Mouse (Mus musculus) hindbrain, embryonic 10.5 days (tissue): ENCODE measurements around the gene Rln3. TPM values are rescaled to one million over a fixed set of nuclear protein-coding genes. Genes with fewer than 3 reads are reported as not detected.

Experiments
- DNase-seq: peaks from one replicate; pipeline ENCODE4 v3.0.0-alpha.2; 2017; ENCODE audit warnings: low spot score
- H3K27ac ChIP-seq: fragments of 300-500 bp; sonication (generic); 2 replicates; pipeline ENCODE4 v1.5.1; 2016; ENCODE audit warnings: mild to moderate bottlenecking, moderate library complexity
- H3K27me3 ChIP-seq: fragments of 300-500 bp; sonication (generic); 2 replicates; pipeline ENCODE4 v1.6.1; 2016; ENCODE audit warnings: mild to moderate bottlenecking; ENCODE audit not compliant: poor library complexity, insufficient read depth, severe bottlenecking
- H3K36me3 ChIP-seq: fragments of 300-500 bp; sonication (generic); 2 replicates; pipeline ENCODE4 v1.6.1; 2016; ENCODE audit warnings: mild to moderate bottlenecking, moderate library complexity
- H3K4me1 ChIP-seq: fragments of 300-500 bp; sonication (generic); replicated peaks from 2 replicates; pipeline ENCODE4 v1.6.1; 2016; ENCODE audit warnings: mild to moderate bottlenecking
- H3K4me3 ChIP-seq: fragments of 300-500 bp; sonication (generic); 2 replicates; pipeline ENCODE4 v1.5.1; 2016; ENCODE audit warnings: mild to moderate bottlenecking, moderate library complexity
- H3K9me3 ChIP-seq: fragments of 300-500 bp; sonication (generic); 2 replicates; pipeline ENCODE4 v1.6.1; 2016; ENCODE audit warnings: mild to moderate bottlenecking, moderate library complexity
- WGBS: fragments of 180-500 bp; shearing (Covaris S2); methylation state at CpG from one replicate; pipeline ENCODE4 v1.1.7; 2016; 5-methylcytosine and 5-hydroxymethylcytosine counted together
- polyA plus RNA-seq: library from polyadenylated mRNA; unstranded; fragments of >200 nt; fragmentation: Nextera tagmentation; extraction: Ambion mirVana; gene quantifications from 2 replicates; pipeline ENCODE4 v1.2.1, GENCODE M21; 2016

The Rln3 gene
- polyA plus RNA-seq: 0.69 TPM in 1 of 2 replicates, not detected in the other

DNA sequence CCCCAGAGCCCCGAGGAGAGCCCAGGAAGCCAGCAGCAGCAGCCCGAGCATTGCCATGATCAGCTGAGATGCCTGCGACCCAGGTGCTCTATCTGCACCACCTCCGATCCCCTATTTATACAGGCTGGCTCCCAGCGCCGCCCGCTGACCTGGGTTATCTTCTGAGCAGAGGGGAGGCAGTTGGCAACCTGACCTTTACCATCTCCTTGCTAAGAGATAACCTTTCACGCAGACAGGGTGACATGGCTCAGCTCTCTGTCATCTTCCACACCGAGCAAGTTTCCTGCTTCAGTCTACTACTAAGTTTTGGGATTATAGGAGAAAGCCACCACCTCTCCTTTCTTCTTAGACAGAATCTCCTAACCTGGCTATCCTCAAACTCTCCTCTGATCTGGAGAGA lies at the start of gene Rln3:
Rln3 (minus strand) TSS at position 101 of the 400 bp plus-strand sequence.
- no peak for DNase-seq
- peaks cover 24% of the 10 kb centered on the region for H3K4me1 ChIP-seq
- WGBS: 8% methylated on average over 9 of the region's 9 CpGs
- no peak within 1 kb of the TSS for H3K27ac ChIP-seq
- H3K4me3 ChIP-seq: peak within 1 kb of the TSS; percentile 27
- H3K36me3 ChIP-seq: no peaks in the 10 kb centered on the region
- H3K9me3 ChIP-seq: no peaks in the 10 kb centered on the region
- peaks cover 76% of the 10 kb centered on the region for H3K27me3 ChIP-seq

GRCm38 (mm10) chr8:84090585-84090984 lies 45.8 kb upstream of the Rln3 start:
- Histone ChIP-seq H3K27ac (no peak overlapping the region), H3K4me3 (no peak overlapping the region), H3K27me3 (no peaks in the 10 kb centered on the region), H3K36me3 (peaks cover 99% of the 10 kb centered on the region), H3K4me1 (no peaks in the 10 kb centered on the region), H3K9me3 (no peaks in the 10 kb centered on the region)
- DNase-seq: no peak
- WGBS: 94% methylated on average over 8 of the region's 8 CpGs

DNA sequence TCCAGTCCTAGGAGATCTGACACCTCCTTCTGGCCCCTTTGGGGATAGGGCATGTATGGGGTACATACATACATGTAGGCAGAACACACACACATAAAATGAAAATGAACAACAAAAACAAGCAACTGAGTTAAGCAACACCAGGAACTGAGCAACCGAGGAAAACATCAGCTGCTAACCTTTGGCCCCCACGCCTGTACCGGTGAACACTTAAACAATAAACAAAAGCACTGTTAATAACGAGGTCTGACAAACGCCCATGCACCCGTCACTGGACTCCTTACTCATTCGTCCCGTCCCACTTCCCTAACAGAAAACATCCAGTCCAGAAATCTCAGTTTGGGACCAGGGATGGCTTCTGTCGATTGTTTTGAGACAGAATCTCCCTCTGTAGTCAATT lies 44.5 kb upstream of the Rln3 start:
- H3K27me3 ChIP-seq: peaks cover 10% of the 10 kb centered on the region; the same call in 1 of the 2 replicates
- H3K9me3 ChIP-seq: no peaks in the 10 kb centered on the region
- peaks cover 12% of the 10 kb centered on the region for H3K4me1 ChIP-seq
- 84% methylated on average over 9 of the region's 9 CpGs for WGBS
- H3K4me3 ChIP-seq: no peak overlapping the region
- H3K27ac ChIP-seq: no peak overlapping the region
- DNase-seq: no peak
- H3K36me3 ChIP-seq: peaks cover 99% of the 10 kb centered on the region

DNA sequence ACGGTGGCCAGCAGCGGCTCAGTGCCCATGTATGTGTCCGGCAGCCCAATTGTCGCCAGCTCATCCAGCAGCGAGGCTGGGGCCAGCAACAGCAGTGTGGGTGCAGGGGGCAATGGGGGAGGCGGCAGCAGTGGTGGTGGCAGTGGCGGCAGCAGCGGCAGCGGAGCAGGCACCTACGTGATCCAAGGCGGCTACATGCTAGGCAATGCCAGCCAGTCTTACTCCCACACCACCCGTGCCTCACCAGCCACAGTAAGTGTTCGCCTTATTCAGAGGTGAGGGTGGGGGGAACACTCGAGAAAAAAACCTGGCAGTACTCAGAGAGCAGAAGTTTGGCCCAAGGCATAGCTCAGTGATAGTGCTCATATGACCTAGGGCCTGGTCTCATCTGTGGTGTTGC lies 43.0 kb upstream of the Rln3 start:
- Histone ChIP-seq H3K27me3 (peaks cover 10% of the 10 kb centered on the region; the same call in 1 of the 2 replicates), H3K36me3 (peaks cover 99% of the 10 kb centered on the region), H3K27ac (no peak overlapping the region), H3K9me3 (no peaks in the 10 kb centered on the region), H3K4me1 (peaks cover 23% of the 10 kb centered on the region), H3K4me3 (no peak overlapping the region)
- 96% methylated on average over 14 of the region's 14 CpGs for WGBS
- DNase-seq: no peak

- H3K9me3 ChIP-seq: no peaks in the 10 kb centered on the region
- H3K27ac ChIP-seq: no peak overlapping the region
- no peak for DNase-seq
- peaks cover 99% of the 10 kb centered on the region for H3K36me3 ChIP-seq
- peaks cover 23% of the 10 kb centered on the region for H3K4me1 ChIP-seq
- H3K4me3 ChIP-seq: no peak overlapping the region
- WGBS: 83% methylated on average over 7 of the region's 7 CpGs
- H3K27me3 ChIP-seq: peaks cover 10% of the 10 kb centered on the region; the same call in 1 of the 2 replicates
Measured at GRCm38 (mm10) chr8:84087156-84087555, 42.4 kb upstream of the Rln3 start.

- H3K9me3 ChIP-seq: no peaks in the 10 kb centered on the region
- H3K27me3 ChIP-seq: peaks cover 10% of the 10 kb centered on the region; the same call in 1 of the 2 replicates
- H3K4me3 ChIP-seq: peak overlapping the region; percentile 22
- H3K27ac ChIP-seq: peak overlapping the region; percentile 46; the same call in 1 of the 2 replicates
- H3K4me1 ChIP-seq: peaks cover 23% of the 10 kb centered on the region
- 29% methylated on average over 42 of the region's 42 CpGs for WGBS
- DNase-seq: peak; percentile 25
- peaks cover 98% of the 10 kb centered on the region for H3K36me3 ChIP-seq
Measured at GRCm38 (mm10) chr8:84084341-84085115, 39.7 kb upstream of the Rln3 start.

- H3K4me3 ChIP-seq: no peak overlapping the region
- peaks cover 98% of the 10 kb centered on the region for H3K36me3 ChIP-seq
- H3K27ac ChIP-seq: peak overlapping the region; percentile 46; the same call in 1 of the 2 replicates
Measured at GRCm38 (mm10) chr8:84083829-84084241, 39.0 kb upstream of the Rln3 start.

GRCm38 (mm10) chr8:84079206-84079605 lies 34.4 kb upstream of the Rln3 start:
- no peak for DNase-seq
- H3K27me3 ChIP-seq: no peaks in the 10 kb centered on the region
- peaks cover 28% of the 10 kb centered on the region for H3K4me1 ChIP-seq
- H3K4me3 ChIP-seq: no peak overlapping the region
- H3K36me3 ChIP-seq: peaks cover 96% of the 10 kb centered on the region
- 84% methylated on average over 5 of the region's 5 CpGs for WGBS
- H3K27ac ChIP-seq: no peak overlapping the region
- H3K9me3 ChIP-seq: no peaks in the 10 kb centered on the region

More at GRCm38 (mm10) chr8:84083829-84084241, 39.0 kb upstream of the Rln3 start:
- WGBS: 18% methylated on average over 8 of the region's 8 CpGs
- Histone ChIP-seq H3K27me3 (peaks cover 10% of the 10 kb centered on the region; the same call in 1 of the 2 replicates), H3K9me3 (no peaks in the 10 kb centered on the region), H3K4me1 (peaks cover 23% of the 10 kb centered on the region)
- DNase-seq: peak; percentile 73

DNA sequence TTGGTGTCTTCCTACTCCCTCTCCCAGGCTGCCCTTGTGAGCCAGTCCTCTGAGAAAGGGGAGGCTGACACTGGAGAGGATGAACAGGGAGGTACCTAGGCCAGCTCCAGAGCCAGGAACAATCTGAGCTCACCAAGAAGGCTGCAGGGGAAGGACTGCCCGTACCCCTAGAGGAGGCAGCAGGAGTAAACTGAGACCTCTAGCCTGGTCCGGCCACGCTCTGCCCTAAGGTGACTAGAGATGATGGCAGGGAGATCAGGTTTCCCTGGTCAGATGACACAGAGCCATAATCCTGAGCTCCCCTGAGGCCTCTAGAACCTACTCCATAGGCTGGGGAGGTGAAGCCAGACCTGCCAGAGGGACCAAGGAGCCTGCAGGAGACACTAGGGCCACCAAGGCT lies 32.0 kb upstream of the Rln3 start:
- 82% methylated on average over 3 of the region's 3 CpGs for WGBS
- no peak overlapping the region for H3K27ac ChIP-seq
- H3K4me3 ChIP-seq: no peak overlapping the region
- H3K4me1 ChIP-seq: peaks cover 41% of the 10 kb centered on the region
- DNase-seq: no peak
- no peaks in the 10 kb centered on the region for H3K27me3 ChIP-seq
- no peaks in the 10 kb centered on the region for H3K9me3 ChIP-seq
- H3K36me3 ChIP-seq: peaks cover 83% of the 10 kb centered on the region

- WGBS: 90% methylated on average over 1 of the region's 1 CpGs
- Histone ChIP-seq H3K27ac (no peak overlapping the region), H3K4me3 (no peak overlapping the region), H3K36me3 (peaks cover 81% of the 10 kb centered on the region), H3K9me3 (no peaks in the 10 kb centered on the region), H3K27me3 (no peaks in the 10 kb centered on the region), H3K4me1 (peaks cover 46% of the 10 kb centered on the region)
- no peak for DNase-seq
Measured at GRCm38 (mm10) chr8:84076412-84076811, 31.6 kb upstream of the Rln3 start.

DNA sequence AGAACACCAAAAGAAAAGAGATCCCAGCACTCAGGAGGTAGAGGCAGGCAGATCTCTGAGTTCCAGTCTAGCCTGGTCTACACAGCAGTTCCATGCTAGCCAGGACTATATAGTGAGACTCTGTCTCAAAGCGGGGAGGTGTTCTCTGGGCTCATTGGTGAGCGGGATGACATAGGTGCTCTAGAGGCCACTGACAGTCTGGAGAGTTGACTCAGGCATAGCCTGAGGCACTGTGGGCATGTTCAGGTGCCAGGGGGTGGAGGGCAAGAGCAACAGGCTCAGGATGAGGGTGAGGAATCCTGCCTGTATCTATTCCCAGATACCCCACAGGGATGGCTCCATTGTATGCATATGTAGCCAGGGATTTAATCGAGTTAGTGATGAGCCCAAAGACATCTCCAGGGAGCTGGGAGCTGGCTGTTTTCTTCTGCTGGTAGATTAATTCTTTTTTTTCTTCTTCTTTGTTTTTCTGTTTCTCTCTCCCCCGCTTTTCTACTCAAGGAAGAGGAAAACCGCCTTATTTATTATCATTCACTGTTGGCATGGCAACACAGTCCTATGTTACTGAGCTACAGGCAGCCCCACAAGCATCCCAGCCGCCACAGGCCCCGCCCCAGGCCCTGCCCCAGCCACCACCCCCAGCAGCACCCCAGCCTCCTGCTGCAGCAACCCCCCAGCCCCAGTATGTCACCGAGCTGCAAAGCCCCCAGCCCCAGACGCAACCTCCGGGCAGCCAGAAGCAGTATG lies 28.6 kb upstream of the Rln3 start:
- no peaks in the 10 kb centered on the region for H3K27me3 ChIP-seq
- H3K4me1 ChIP-seq: peaks cover 67% of the 10 kb centered on the region
- DNase-seq: no peak
- 56% methylated on average over 10 of the region's 10 CpGs for WGBS
- peak overlapping the region; percentile 59 for H3K27ac ChIP-seq
- H3K9me3 ChIP-seq: no peaks in the 10 kb centered on the region
- H3K36me3 ChIP-seq: peaks cover 51% of the 10 kb centered on the region
- no peak overlapping the region for H3K4me3 ChIP-seq

DNA sequence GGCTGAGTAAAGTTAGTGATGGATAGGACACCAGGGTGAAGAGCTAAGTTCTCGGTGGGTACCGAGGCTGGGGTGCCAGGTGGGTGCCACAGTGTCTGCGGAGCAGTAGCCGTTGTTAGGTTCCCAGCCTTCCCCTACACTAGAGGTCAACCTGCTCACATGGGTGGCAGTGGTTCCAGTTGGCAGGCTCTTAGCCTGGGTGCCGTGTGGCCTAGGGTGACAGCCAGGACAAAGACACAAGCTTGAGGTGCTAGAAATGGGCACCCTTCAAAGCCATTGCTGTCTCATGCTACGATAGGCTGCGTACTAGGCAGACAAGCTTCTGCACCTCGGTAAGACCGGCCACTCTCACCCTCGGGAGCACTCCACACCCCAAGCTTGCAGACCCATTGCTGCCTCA lies 27.5 kb upstream of the Rln3 start:
- H3K4me1 ChIP-seq: peaks cover 77% of the 10 kb centered on the region
- H3K27me3 ChIP-seq: no peaks in the 10 kb centered on the region
- H3K4me3 ChIP-seq: no peak overlapping the region
- 90% methylated on average over 10 of the region's 10 CpGs for WGBS
- no peak for DNase-seq
- H3K9me3 ChIP-seq: no peaks in the 10 kb centered on the region
- H3K27ac ChIP-seq: no peak overlapping the region
- peaks cover 42% of the 10 kb centered on the region for H3K36me3 ChIP-seq

- H3K4me1 ChIP-seq: peaks cover 75% of the 10 kb centered on the region
Measured at GRCm38 (mm10) chr8:84071921-84072320, 27.1 kb upstream of the Rln3 start.

More at GRCm38 (mm10) chr8:84071921-84072320, 27.1 kb upstream of the Rln3 start:
- H3K9me3 ChIP-seq: no peaks in the 10 kb centered on the region
- H3K4me3 ChIP-seq: no peak overlapping the region
- H3K27ac ChIP-seq: no peak overlapping the region
- no peak for DNase-seq
- no peaks in the 10 kb centered on the region for H3K27me3 ChIP-seq
- 81% methylated on average over 3 of the region's 3 CpGs for WGBS
- peaks cover 38% of the 10 kb centered on the region for H3K36me3 ChIP-seq
